Mouse (Mus musculus): Measurements from ENCODE around the gene Pnma5.

DNA sequence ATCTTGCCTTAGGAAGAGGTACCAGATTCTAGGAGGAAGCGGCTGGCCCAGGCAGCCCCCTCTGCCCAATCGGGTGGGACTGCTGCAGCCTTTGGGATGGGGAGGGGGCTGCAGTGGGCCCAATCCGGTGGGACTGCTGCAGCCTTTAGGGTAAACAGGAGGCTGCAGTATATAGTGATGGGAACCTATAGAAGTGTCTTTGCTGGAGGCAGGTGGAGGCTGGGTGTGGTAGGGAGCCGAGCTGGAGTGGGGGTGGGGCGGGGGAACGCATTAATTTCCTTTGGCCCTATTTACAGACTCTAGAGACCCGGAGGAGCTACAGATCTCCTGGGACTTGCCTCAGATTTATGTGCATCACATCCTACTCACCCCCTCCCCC is 27.5 kb upstream of the Pnma5 start, which contains the start of gene Pnma3:
- TF ChIP-seq CTCF (IDR thresholded peaks at IDR 0.05; ENCODE audit: low read depth) (no peak), EP300 (IDR thresholded peaks at IDR 0.05; ENCODE audit: low read depth) (no peak)

Data from heart, postnatal 0 days (tissue).